Mouse (Mus musculus) kidney, postnatal 0 days (tissue): ENCODE measurements around the gene Cln3. TPM values are rescaled to one million over a fixed set of nuclear protein-coding genes. Genes with fewer than 3 reads are reported as not detected.

ENCODE experiments used
- ATAC-seq: fragments of 200-750 bp; cut with Nextera tagmentation; replicated peaks from 2 replicates; pipeline ENCODE4 v1.8.0; 2017; ENCODE audit warnings: low read depth, moderate number of reproducible peaks, moderate TSS enrichment, moderate library complexity; ENCODE audit not compliant: low FRiP score
- DNase-seq: peaks from one replicate; pipeline ENCODE4 v3.0.0-alpha.2; 2016; ENCODE audit warnings: low spot score
- H3K27ac ChIP-seq: fragments of 300-500 bp; sonication (generic); 2 replicates; pipeline ENCODE4 v1.5.1; 2014; ENCODE audit warnings: mild to moderate bottlenecking
- H3K27me3 ChIP-seq: fragments of 300-500 bp; sonication (generic); 2 replicates; pipeline ENCODE4 v1.6.1; 2014; ENCODE audit warnings: low read length, mixed read lengths; ENCODE audit not compliant: insufficient read depth
- H3K36me3 ChIP-seq: fragments of 300-500 bp; sonication (generic); 2 replicates; pipeline ENCODE4 v1.6.1; 2014; ENCODE audit warnings: low read length, mixed read lengths; ENCODE audit not compliant: insufficient read depth
- H3K4me1 ChIP-seq: fragments of 300-500 bp; sonication (generic); replicated peaks from 2 replicates; pipeline ENCODE4 v1.6.1; 2014; ENCODE audit warnings: antibody characterized with exemption, low read length, mixed read lengths; ENCODE audit not compliant: insufficient read depth
- H3K4me2 ChIP-seq: fragments of 300-500 bp; sonication (generic); 2 replicates; pipeline ENCODE4 v1.6.1; 2014; ENCODE audit warnings: mild to moderate bottlenecking, low read length, moderate library complexity, mixed read lengths
- H3K4me3 ChIP-seq: fragments of 300-500 bp; sonication (generic); replicated peaks from 2 replicates; pipeline ENCODE4 v1.5.1; 2014; ENCODE audit warnings: low read depth, low read length
- H3K9ac ChIP-seq: fragments of 300-500 bp; sonication (generic); 2 replicates; pipeline ENCODE4 v1.6.1; 2014; ENCODE audit warnings: low read depth, low read length
- H3K9me3 ChIP-seq: fragments of 300-500 bp; sonication (generic); replicated peaks from 2 replicates; pipeline ENCODE4 v1.6.1; 2016; ENCODE audit warnings: low read length, inconsistent platforms, mixed read lengths
- CTCF ChIP-seq: IDR thresholded peaks from 2 replicates; pipeline ENCODE4 v1.5.1; 2016; ENCODE audit warnings: antibody characterized with exemption, low read depth, mild to moderate bottlenecking, moderate library complexity
- WGBS: fragments of 180-500 bp; shearing (Covaris S2); extraction: QIAGEN DNeasy Blood & Tissue Kit; methylation state at CpG from one replicate; pipeline ENCODE4 v1.1.7; 2014; 5-methylcytosine and 5-hydroxymethylcytosine counted together
- polyA plus RNA-seq: library from polyadenylated mRNA; unstranded; fragments of >200 nt; fragmentation: Nextera tagmentation; extraction: Ambion mirVana; gene quantifications from 2 replicates; pipeline ENCODE4 v1.2.1, GENCODE M21; 2015

The Cln3 gene
- 34.4 and 36.9 TPM in 2 replicates for polyA plus RNA-seq

DNA sequence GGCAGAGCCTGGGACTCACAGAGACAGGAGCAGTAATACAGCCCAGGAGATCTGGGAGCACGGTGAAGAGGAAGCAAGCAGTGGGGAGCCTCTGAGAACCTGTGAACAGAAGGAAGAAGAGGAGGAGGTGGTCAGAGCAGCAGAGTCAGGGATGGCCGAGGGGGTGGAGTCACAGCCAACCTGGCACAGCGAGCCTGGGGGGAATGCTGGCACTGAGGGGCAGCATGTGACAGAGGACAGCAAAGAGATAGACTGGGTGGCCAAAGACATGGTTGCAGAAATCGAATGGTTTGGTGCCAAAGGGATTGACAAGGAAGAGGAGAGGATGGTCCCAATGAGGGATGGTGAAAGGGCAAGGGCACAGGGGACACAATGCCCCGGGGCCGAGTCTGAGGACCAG lies at the start of gene Cln3:
Gene Cln3 (minus strand): TSS at position 101 of the 400 bp plus-strand sequence.
- Histone ChIP-seq H3K9me3 (no peaks in the 10 kb centered on the region), H3K9ac (no peak within 1 kb of the TSS), H3K36me3 (no peaks in the 10 kb centered on the region), H3K4me2 (no peak within 1 kb of the TSS), H3K4me1 (no peaks in the 10 kb centered on the region; the same call in 1 of the 2 replicates), H3K4me3 (no peak within 1 kb of the TSS), H3K27me3 (no peaks in the 10 kb centered on the region), H3K27ac (no peak within 1 kb of the TSS)
- DNase-seq (no peak), ATAC-seq (no peak)
- no peak for TF ChIP-seq CTCF
- WGBS = 78% methylated on average over 6 of the region's 6 CpGs

DNA sequence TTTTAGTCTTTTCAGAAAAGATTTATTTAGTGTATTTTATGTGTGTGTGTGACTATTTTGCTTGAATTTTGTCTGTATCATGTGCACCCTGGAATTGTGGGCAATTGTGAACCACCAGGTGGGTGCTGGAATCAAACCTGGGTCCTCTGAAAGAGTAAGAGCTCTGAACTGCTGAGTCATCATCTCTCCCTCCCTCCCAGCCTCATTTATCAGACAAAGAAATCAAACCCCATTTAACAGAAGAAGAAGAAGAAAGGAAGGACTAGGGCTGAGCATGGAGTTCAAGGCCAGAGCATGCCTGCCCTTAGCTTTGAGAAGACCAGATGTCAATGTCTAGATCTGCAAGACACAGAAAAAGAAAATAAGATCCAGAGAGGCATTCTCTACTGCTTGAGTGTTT lies 49.8 kb upstream of the Cln3 start:
- no peaks in the 10 kb centered on the region for H3K27me3 ChIP-seq
- H3K9ac ChIP-seq = no peak overlapping the region
- no peak overlapping the region for H3K4me2 ChIP-seq
- H3K4me1 ChIP-seq = no peaks in the 10 kb centered on the region
- no peaks in the 10 kb centered on the region for H3K9me3 ChIP-seq
- H3K4me3 ChIP-seq = no peak overlapping the region
- TF ChIP-seq CTCF = no peak
- no peaks in the 10 kb centered on the region for H3K36me3 ChIP-seq
- H3K27ac ChIP-seq = no peak overlapping the region
- ATAC-seq (no peak), DNase-seq (no peak)

DNA sequence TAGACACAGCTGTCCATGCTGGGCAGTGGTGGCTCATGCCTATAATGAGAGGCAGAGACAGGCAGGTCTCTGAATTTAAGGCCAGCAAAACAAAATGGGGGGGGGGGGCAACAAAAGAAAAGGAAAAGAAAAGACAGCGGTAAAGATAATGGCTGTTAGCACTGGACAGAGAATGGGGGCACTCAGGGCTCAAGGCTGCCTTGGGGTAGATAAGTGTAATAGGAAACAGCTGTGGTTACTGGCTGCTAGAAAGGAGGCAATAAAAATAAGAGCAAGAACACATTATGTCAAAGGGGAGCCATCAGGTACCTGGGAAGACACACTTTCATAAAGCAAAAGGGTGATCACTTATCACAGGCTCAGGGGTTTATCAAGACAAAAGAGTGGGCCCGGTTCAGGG lies 46.9 kb upstream of the Cln3 start:
- WGBS = 79% methylated on average over 2 of the region's 2 CpGs
- no peaks in the 10 kb centered on the region for H3K36me3 ChIP-seq
- 0 out of 2 replicates have a peak, but pooled peaks cover 5% of the 10 kb centered on the region for H3K4me1 ChIP-seq
- H3K27ac ChIP-seq = no peak overlapping the region
- no peak for TF ChIP-seq CTCF
- no peak for ATAC-seq
- H3K27me3 ChIP-seq = no peaks in the 10 kb centered on the region
- no peak for DNase-seq
- H3K4me3 ChIP-seq = no peak overlapping the region
- H3K9ac ChIP-seq = no peak overlapping the region
- no peaks in the 10 kb centered on the region for H3K9me3 ChIP-seq
- no peak overlapping the region for H3K4me2 ChIP-seq

DNA sequence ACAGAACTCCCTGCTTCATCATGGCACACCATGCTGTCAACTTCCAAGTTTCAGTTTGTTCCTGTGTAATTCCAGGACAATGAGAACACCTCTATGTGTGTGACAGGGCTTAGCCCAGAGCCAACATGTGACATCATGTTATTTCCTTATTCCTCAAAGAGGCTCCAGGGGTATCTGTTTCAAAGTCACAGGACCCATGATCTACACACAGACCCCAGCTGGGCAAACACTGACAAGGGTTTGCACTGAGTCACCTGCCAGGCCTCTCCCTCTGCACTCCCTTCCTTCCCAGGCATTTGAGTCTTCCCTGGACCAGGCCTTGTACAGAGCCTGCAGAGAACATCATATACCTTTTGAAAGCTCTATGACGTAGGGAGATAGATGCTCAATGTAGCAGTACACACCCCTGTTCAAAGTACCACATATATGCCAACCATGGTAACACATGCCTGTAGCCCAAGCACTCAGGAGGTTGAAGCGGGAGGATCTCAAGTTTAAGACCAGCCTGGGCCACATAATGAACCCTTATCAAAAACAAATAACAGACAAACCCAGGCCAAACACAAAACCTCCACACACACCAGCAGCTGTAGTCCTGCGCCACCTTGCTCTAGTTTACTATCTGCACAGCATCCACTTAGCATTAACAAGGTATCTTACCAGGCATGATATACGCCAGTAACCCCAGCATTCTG lies 45.4 kb upstream of the Cln3 start, which contains the start of gene Nupr1:
Gene Nupr1 (minus strand): TSS at position 38 of the 695 bp plus-strand sequence.
- no peak within 1 kb of the TSS for H3K4me2 ChIP-seq
- ATAC-seq (no peak), DNase-seq (no peak)
- 0 out of 2 replicates have a peak, but pooled peaks cover 5% of the 10 kb centered on the region for H3K4me1 ChIP-seq
- no peaks in the 10 kb centered on the region for H3K9me3 ChIP-seq
- 95% methylated on average over 4 of the region's 4 CpGs for WGBS
- no peak within 1 kb of the TSS for H3K4me3 ChIP-seq
- H3K36me3 ChIP-seq = no peaks in the 10 kb centered on the region
- TF ChIP-seq CTCF = no peak
- no peaks in the 10 kb centered on the region for H3K27me3 ChIP-seq
- no peak within 1 kb of the TSS for H3K27ac ChIP-seq
- H3K9ac ChIP-seq = no peak within 1 kb of the TSS

DNA sequence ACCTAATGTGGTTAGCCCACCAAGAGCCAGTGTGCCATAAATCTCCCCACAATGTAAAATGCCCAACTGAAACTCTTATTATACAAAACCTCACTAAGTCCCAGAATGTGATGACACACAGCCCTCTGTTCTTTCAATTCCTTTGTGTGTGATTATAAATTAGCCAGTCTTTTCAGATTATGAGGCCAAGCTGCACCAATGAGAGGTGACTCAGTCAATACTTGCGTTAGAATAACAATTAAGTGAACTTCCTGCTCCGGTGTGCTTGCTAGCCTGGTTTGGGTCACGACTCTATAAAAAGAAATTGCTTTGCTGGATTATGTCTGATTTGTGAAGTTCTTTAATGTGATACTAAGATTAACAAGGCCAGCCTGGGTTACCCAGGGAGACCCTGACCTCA lies 44.3 kb upstream of the Cln3 start:
- no peak for ATAC-seq
- DNase-seq = no peak
- Histone ChIP-seq H3K9ac (no peak overlapping the region), H3K4me3 (no peak overlapping the region), H3K36me3 (no peaks in the 10 kb centered on the region), H3K4me2 (no peak overlapping the region), H3K27ac (no peak overlapping the region), H3K27me3 (no peaks in the 10 kb centered on the region), H3K9me3 (no peaks in the 10 kb centered on the region), H3K4me1 (0 out of 2 replicates have a peak, but pooled peaks cover 7% of the 10 kb centered on the region)
- TF ChIP-seq CTCF = no peak
- 51% methylated on average over 3 of the region's 3 CpGs for WGBS

DNA sequence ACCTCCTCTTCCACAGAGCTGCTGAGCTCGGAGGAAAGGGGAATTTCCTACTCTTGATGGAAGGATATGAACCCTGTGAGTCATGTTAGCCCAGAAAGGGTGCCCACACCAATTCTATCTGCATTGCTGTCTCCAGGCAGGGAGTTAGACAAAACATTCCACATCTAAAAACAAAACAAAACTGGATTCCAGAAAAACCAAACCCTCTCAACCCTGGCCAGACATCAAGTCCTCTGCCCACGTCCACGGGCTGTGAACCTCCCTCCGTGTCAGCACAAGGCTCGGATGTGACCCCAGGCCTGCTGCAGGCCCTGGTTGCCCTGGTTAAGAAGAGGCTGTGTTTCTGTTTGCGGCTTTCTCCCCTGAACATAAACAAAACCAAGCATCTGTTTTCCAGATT lies 42.5 kb upstream of the Cln3 start:
- H3K4me1 ChIP-seq = 0 out of 2 replicates have a peak, but pooled peaks cover 7% of the 10 kb centered on the region
- WGBS = 48% methylated on average over 6 of the region's 6 CpGs
- no peaks in the 10 kb centered on the region for H3K36me3 ChIP-seq
- H3K9ac ChIP-seq = no peak overlapping the region
- H3K4me2 ChIP-seq = no peak overlapping the region
- DNase-seq = peak; percentile 18
- H3K27ac ChIP-seq = peak overlapping the region; percentile 39
- no peak for TF ChIP-seq CTCF
- H3K27me3 ChIP-seq = no peaks in the 10 kb centered on the region
- ATAC-seq = no peak
- no peaks in the 10 kb centered on the region for H3K9me3 ChIP-seq
- H3K4me3 ChIP-seq = no peak overlapping the region
